Mouse (Mus musculus) liver, embryonic 14.5 days (tissue): ENCODE data around the gene Ing1. TPM values are rescaled to one million over a fixed set of nuclear protein-coding genes. Genes with fewer than 3 reads are reported as not detected.

Experiments
- ATAC-seq: fragments of 200-750 bp; cut with Nextera tagmentation; 2 replicates; pipeline ENCODE4 v1.8.0; 2017; ENCODE audit warnings: moderate number of reproducible peaks, mild to moderate bottlenecking, moderate library complexity; ENCODE audit not compliant: insufficient read depth
- DNase-seq, 3 experiments: peaks; one replicate each; pipeline ENCODE4 v3.0.0-alpha.2; 2012 to 2013; ENCODE audit warnings: low read depth in 3 of 3, low spot score in 3 of 3
- H3K27ac ChIP-seq: fragments of 300-500 bp; sonication (generic); 2 replicates; pipeline ENCODE4 v1.5.1; 2014; ENCODE audit warnings: moderate library complexity, mild to moderate bottlenecking, control low read depth, inconsistent platforms
- H3K27me3 ChIP-seq: fragments of 300-500 bp; sonication (generic); 2 replicates; pipeline ENCODE4 v1.6.1; 2014; ENCODE audit warnings: mild to moderate bottlenecking, low read length, moderate library complexity; ENCODE audit not compliant: control insufficient read depth, insufficient read depth
- H3K36me3 ChIP-seq: fragments of 300-500 bp; sonication (generic); replicated peaks from 2 replicates; pipeline ENCODE4 v1.6.1; 2014; ENCODE audit warnings: low read depth; ENCODE audit not compliant: control insufficient read depth, insufficient read depth
- H3K4me1 ChIP-seq, 2 experiments: fragments of 200-500 bp in 1 of 2; fragments of 300-500 bp in 1 of 2; sonication (generic) in 1 of 2; replicated peaks; 2 replicates each; pipeline ENCODE4 v1.6.1; 2012 to 2014; ENCODE audit warnings: antibody characterized with exemption in 1 of 2, inconsistent platforms in 1 of 2, low read length in 1 of 2; ENCODE audit not compliant: control insufficient read depth in 2 of 2, insufficient read depth in 2 of 2
- H3K4me2 ChIP-seq: fragments of 300-500 bp; sonication (generic); 2 replicates; pipeline ENCODE4 v1.6.1; 2014; ENCODE audit warnings: low read depth, mild to moderate bottlenecking, control low read depth, moderate library complexity
- H3K4me3 ChIP-seq, 2 experiments: fragments of 200-500 bp in 1 of 2; fragments of 300-500 bp in 1 of 2; sonication (generic) in 1 of 2; 2 replicates each; pipeline ENCODE4 v1.5.1; 2012 to 2014; ENCODE audit warnings: low read depth in 2 of 2, low read length in 2 of 2, mild to moderate bottlenecking in 2 of 2, control low read depth in 1 of 2, inconsistent platforms in 1 of 2, moderate library complexity in 1 of 2; ENCODE audit not compliant: insufficient read depth in 1 of 2
- H3K9ac ChIP-seq: fragments of 300-500 bp; sonication (generic); replicated peaks from 2 replicates; pipeline ENCODE4 v1.6.1; 2014; ENCODE audit warnings: mild to moderate bottlenecking, control low read depth, moderate library complexity
- H3K9me3 ChIP-seq: fragments of 300-500 bp; sonication (generic); 2 replicates; pipeline ENCODE4 v1.6.1; 2016; ENCODE audit warnings: low read length, mixed read lengths; ENCODE audit not compliant: control insufficient read depth
- CTCF ChIP-seq: IDR thresholded peaks from 2 replicates; pipeline ENCODE4 v1.5.1; 2016; ENCODE audit warnings: antibody characterized with exemption, low read depth, control low read depth
- EP300 ChIP-seq: IDR thresholded peaks from 2 replicates; pipeline ENCODE4 v1.6.1; 2016; ENCODE audit warnings: antibody characterized with exemption, low read depth
- WGBS: fragments of 180-500 bp; shearing (Covaris S2); extraction: QIAGEN DNeasy Blood & Tissue Kit; methylation state at CpG from one replicate; pipeline ENCODE4 v1.1.7; 2014; ENCODE audit not compliant: insufficient replicate concordance; 5-methylcytosine and 5-hydroxymethylcytosine counted together
- polyA plus RNA-seq, 2 experiments: library from polyadenylated mRNA; depleted of rRNA in 1 of 2; stranded (reverse) in 1 of 2; unstranded in 1 of 2; fragments of >200 nt; fragmentation: Nextera tagmentation in 1 of 2; extraction: Ambion mirVana in 1 of 2; gene quantifications; 2 replicates each; pipeline versions ENCODE4 v1.2.1 to v1.2.3; 2012 to 2014

Gene Ing1
- polyA plus RNA-seq, 2 experiments = 13.2 to 15.6 TPM

DNA sequence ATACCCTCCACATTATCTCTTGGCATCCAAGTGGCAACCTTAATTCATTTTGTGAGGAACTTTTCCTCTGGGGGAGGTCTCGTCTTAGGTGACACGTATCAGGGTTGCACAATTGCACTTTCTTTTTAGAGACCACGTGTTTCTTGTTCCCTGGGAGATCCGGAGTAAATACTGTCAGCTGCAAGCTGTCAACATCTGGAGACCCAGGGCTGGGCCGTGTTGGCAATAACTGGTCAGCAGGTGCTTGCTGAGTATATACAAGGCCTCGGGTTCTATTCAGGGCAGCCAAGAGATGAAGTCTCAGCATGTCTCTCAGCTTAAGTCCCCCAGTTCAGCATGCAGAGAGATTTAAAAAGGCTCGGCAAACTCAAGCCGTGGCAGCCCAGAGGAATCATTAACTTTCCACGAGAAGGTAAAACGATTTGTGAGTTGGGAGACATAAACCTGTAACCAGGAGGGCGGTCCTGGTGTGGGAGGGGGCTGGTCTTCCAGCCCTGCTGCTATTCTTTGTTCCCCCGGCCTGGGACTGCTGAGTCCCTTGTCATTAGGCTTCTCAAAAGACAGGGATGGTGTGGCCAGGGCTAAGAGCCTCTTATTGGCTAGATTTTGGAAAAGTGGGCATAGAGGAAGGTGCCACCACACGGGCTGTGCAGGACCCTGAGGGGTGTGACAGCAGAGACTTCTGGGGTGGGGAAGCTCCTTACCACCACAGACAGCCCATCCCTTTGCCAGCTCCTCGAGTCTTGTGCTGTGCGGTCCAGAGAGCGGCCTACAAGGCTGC is 20.4 kb downstream of the Ing1 start:
- no peak overlapping the region for H3K4me3 ChIP-seq
- 52% methylated on average over 16 of the region's 16 CpGs for WGBS
- H3K4me2 ChIP-seq = no peak overlapping the region
- 0 out of 4 replicates have a peak, but pooled peaks cover 0 to 3% of the 10 kb centered on the region in 2 experiments for H3K4me1 ChIP-seq
- no peak overlapping the region for H3K27ac ChIP-seq
- DNase-seq (no peak), ATAC-seq (no peak)
- TF ChIP-seq EP300 (no peak), CTCF (no peak)
- H3K9me3 ChIP-seq = no peaks in the 10 kb centered on the region
- H3K9ac ChIP-seq = no peak overlapping the region
- no peaks in the 10 kb centered on the region for H3K36me3 ChIP-seq
- H3K27me3 ChIP-seq = no peaks in the 10 kb centered on the region

GRCm38 (mm10) chr8:11585513-11586373 is 30.4 kb downstream of the Ing1 start:
- no peak for ATAC-seq
- Histone ChIP-seq H3K36me3 (no peaks in the 10 kb centered on the region), H3K27ac (no peak overlapping the region), H3K9me3 (no peaks in the 10 kb centered on the region), H3K9ac (no peak overlapping the region), H3K4me1 (no peaks in the 10 kb centered on the region), H3K4me2 (no peak overlapping the region), H3K27me3 (no peaks in the 10 kb centered on the region), H3K4me3 (no peak overlapping the region)
- TF ChIP-seq EP300 (no peak), CTCF (no peak)
- 61% methylated on average over 21 of the region's 21 CpGs for WGBS
- DNase-seq = no peak

GRCm38 (mm10) chr8:11586374-11586745 is 31.0 kb downstream of the Ing1 start:
- Histone ChIP-seq H3K36me3 (no peaks in the 10 kb centered on the region), H3K9ac (no peak overlapping the region), H3K27me3 (no peaks in the 10 kb centered on the region), H3K4me1 (no peaks in the 10 kb centered on the region), H3K27ac (no peak overlapping the region), H3K4me3 (no peak overlapping the region), H3K4me2 (no peak overlapping the region), H3K9me3 (no peaks in the 10 kb centered on the region)
- TF ChIP-seq CTCF (no peak), EP300 (no peak)
- 51% methylated on average over 2 of the region's 2 CpGs for WGBS
- ATAC-seq = no peak
- DNase-seq = no peak

- no peak for DNase-seq
- no peaks in the 10 kb centered on the region for H3K36me3 ChIP-seq
- no peak overlapping the region for H3K27ac ChIP-seq
- 60% methylated on average over 4 of the region's 4 CpGs for WGBS
- H3K27me3 ChIP-seq = no peaks in the 10 kb centered on the region
- no peak for ATAC-seq
- H3K4me2 ChIP-seq = 0 out of 2 replicates have a peak overlapping the region, but pooled peaks have one; percentile 4
- TF ChIP-seq EP300 (no peak), CTCF (no peak)
- H3K9ac ChIP-seq = no peak overlapping the region
- H3K9me3 ChIP-seq = no peaks in the 10 kb centered on the region
- H3K4me1 ChIP-seq = peaks cover 0 to 4% of the 10 kb centered on the region in 2 experiments; a peak in 1 of 4 replicates
- H3K4me3 ChIP-seq = no peak overlapping the region
Measured at GRCm38 (mm10) chr8:11591837-11592236, 36.5 kb downstream of the Ing1 start.

GRCm38 (mm10) chr8:11592296-11592695 is 36.9 kb downstream of the Ing1 start:
- DNase-seq = no peak
- ATAC-seq = no peak
- H3K36me3 ChIP-seq = no peaks in the 10 kb centered on the region
- H3K27ac ChIP-seq = no peak overlapping the region
- no peak overlapping the region for H3K9ac ChIP-seq
- 0 out of 2 replicates have a peak overlapping the region, but pooled peaks have one; percentile 4 for H3K4me2 ChIP-seq
- TF ChIP-seq EP300 = no peak
- no peak for TF ChIP-seq CTCF
- peaks cover 0 to 4% of the 10 kb centered on the region in 2 experiments; a peak in 1 of 4 replicates for H3K4me1 ChIP-seq
- H3K4me3 ChIP-seq = no peak overlapping the region
- 7% methylated on average over 13 of the region's 13 CpGs for WGBS
- H3K27me3 ChIP-seq = no peaks in the 10 kb centered on the region
- no peaks in the 10 kb centered on the region for H3K9me3 ChIP-seq
